Comparison of ENCODE assay signal across 8 mouse cellular contexts in genomic region chr2:69635064-69635701, GRCm38 (mm10). TPM values are rescaled to one million over a fixed set of nuclear protein-coding genes. Genes with fewer than 3 reads are reported as not detected.
A peak's percentile ranks its signal among the peaks of the same experiment; 100 is the strongest.
DNase-seq lines count a peak whose midpoint lies in the region; ATAC-seq and TF ChIP-seq lines count a peak whose summit lies in the region.

No protein-coding gene starts in this region.

- no peak for TF ChIP-seq POLR2A in bone marrow, adult 2 months (IDR thresholded peaks at IDR 0.05; ENCODE audit: borderline replicate concordance, control insufficient read depth, low read depth, low read length)

- 1% methylated on average over 11 of the region's 11 CpGs for WGBS in bone marrow, adult 2 months
- WGBS in embryonic facial prominence, embryonic 15.5 days: 8% methylated on average over 11 of the region's 11 CpGs

- peak; percentile 27; the same call in 1 of the 2 replicates for ATAC-seq in embryonic facial prominence, embryonic 15.5 days (ENCODE audit: insufficient number of reproducible peaks, low FRiP score, low TSS enrichment, low read depth)
- peak; percentile 83 to 86 for ATAC-seq in hematopoietic stem cell, adult 5-6 weeks (replicated peaks in 1 of 2; ENCODE audit: insufficient read depth in 1 of 2, low FRiP score in 2 of 2, low TSS enrichment in 1 of 2, low read depth in 1 of 2, poor library complexity in 2 of 2, severe bottlenecking in 2 of 2)
- peak; percentile 95 for ATAC-seq in megakaryocyte, adult 5-6 weeks (ENCODE audit: poor library complexity, severe bottlenecking)

- H3K27me3 ChIP-seq in embryonic facial prominence, embryonic 15.5 days: 0 out of 2 replicates have a peak, but pooled peaks cover 3% of the 10 kb centered on the region

- no peaks in the 10 kb centered on the region for H3K36me3 ChIP-seq in embryonic facial prominence, embryonic 15.5 days

- H3K27ac ChIP-seq in layer of hippocampus, adult 2 months: no peak overlapping the region
- no peak overlapping the region for H3K27ac ChIP-seq in bone marrow, adult 2 months (ENCODE audit: control insufficient read depth, insufficient read depth, low read depth, low read length, poor library complexity)
- no peak overlapping the region for H3K27ac ChIP-seq in embryonic facial prominence, embryonic 15.5 days (replicated peaks)

- H3K4me2 ChIP-seq in embryonic facial prominence, embryonic 15.5 days (replicated peaks): peak overlapping the region; percentile 40

- H3K4me1 ChIP-seq in bone marrow, adult 2 months (ENCODE audit: control insufficient read depth, insufficient read depth, low read length): no peaks in the 10 kb centered on the region
- H3K4me1 ChIP-seq in embryonic facial prominence, embryonic 15.5 days: no peaks in the 10 kb centered on the region

- DNase-seq in layer of hippocampus, adult 2 months (ENCODE audit: low spot score in 2 of 2): peak; percentile 7 to 56
- DNase-seq in layer of hippocampus, adult 8-10 months (ENCODE audit: low spot score in 2 of 2): no peak
- DNase-seq in layer of hippocampus, postnatal 14 days (ENCODE audit: low spot score in 2 of 2): peak; percentile 7 to 57
- DNase-seq in spleen, adult 12 weeks (ENCODE audit: low spot score): peak; percentile 9

- H3K4me3 ChIP-seq in layer of hippocampus, adult 2 months: peak overlapping the region; percentile 38
- H3K4me3 ChIP-seq in bone marrow, adult 2 months (replicated peaks; ENCODE audit: control insufficient read depth, low read depth, low read length): peak overlapping the region; percentile 33
- H3K4me3 ChIP-seq in embryonic facial prominence, embryonic 15.5 days (replicated peaks): peak overlapping the region; percentile 44

- H3K9ac ChIP-seq in embryonic facial prominence, embryonic 15.5 days: no peak overlapping the region

- no peaks in the 10 kb centered on the region for H3K9me3 ChIP-seq in embryonic facial prominence, embryonic 15.5 days (replicated peaks)

- peak; percentile 85 for TF ChIP-seq CTCF in layer of hippocampus, adult 2 months (conservative IDR thresholded peaks at IDR 0.05)
- TF ChIP-seq CTCF in bone marrow, adult 2 months (IDR thresholded peaks at IDR 0.05; ENCODE audit: control insufficient read depth, insufficient read depth, low read length): peak; percentile 66

RNA-seq across cellular contexts. Expression of gene Bbs5, which starts 11.8 kb away (rescaled TPM):
- 10 to 100 TPM; 29.8 to 31.3 TPM for total RNA-seq in layer of hippocampus, adult 2 months (2021)
- 10 to 100 TPM; 26.4 to 33.3 (median 30.0) TPM for total RNA-seq in layer of hippocampus, adult 8-10 months (2022)
- 5.6 TPM in 1 of 2 replicates, not detected in the other for polyA plus RNA-seq in bone marrow, adult 2 months (2011; ENCODE audit: insufficient read depth, insufficient read length, low replicate concordance, missing spikeins)
- polyA plus RNA-seq in embryonic facial prominence, embryonic 15.5 days (2015; fragmentation: Nextera tagmentation; extraction: Ambion mirVana): 18.7 and 25.4 TPM in 2 replicates
- 6.3 TPM in 2 replicates for total RNA-seq in hematopoietic stem cell, adult 5-6 weeks (2017)
- 10 to 100 TPM; 23.7 to 29.8 TPM for total RNA-seq in layer of hippocampus, postnatal 14 days (2021)
- total RNA-seq in megakaryocyte, adult 5-6 weeks (2015): 3.3 and 6.8 TPM in 2 replicates
- 2.7 and 2.8 TPM in 2 replicates for total RNA-seq in megakaryocyte, adult 5-6 weeks (2017)

RNA-seq across cellular contexts. Expression of gene Klhl41, which starts 34.7 kb away (rescaled TPM):
- total RNA-seq in layer of hippocampus, adult 2 months (2021): under 1 TPM; 0.39 to 0.69 TPM
- total RNA-seq in layer of hippocampus, adult 8-10 months (2022): under 1 TPM; 0.16 to 0.59 (median 0.38) TPM
- polyA plus RNA-seq in bone marrow, adult 2 months (2011; ENCODE audit: insufficient read depth, insufficient read length, low replicate concordance, missing spikeins): 0.60 TPM in 1 of 2 replicates, not detected in the other
- polyA plus RNA-seq in embryonic facial prominence, embryonic 15.5 days (2015; fragmentation: Nextera tagmentation; extraction: Ambion mirVana): 22.4 and 28.7 TPM in 2 replicates
- not detected in 2 replicates for total RNA-seq in hematopoietic stem cell, adult 5-6 weeks (2017)
- total RNA-seq in layer of hippocampus, postnatal 14 days (2021): under 1 TPM; 0.43 to 0.78 TPM
- not detected in 2 replicates for total RNA-seq in megakaryocyte, adult 5-6 weeks (2015)
- 0.33 TPM in 1 of 2 replicates, not detected in the other for total RNA-seq in megakaryocyte, adult 5-6 weeks (2017)

RNA-seq across cellular contexts. Expression of gene Lrp2, which starts 49.3 kb away (rescaled TPM):
- 1 to 10 TPM in 1 of 2 experiments, under 1 TPM in 1; 0.59 to 1.0 TPM for total RNA-seq in layer of hippocampus, adult 2 months (2021)
- total RNA-seq in layer of hippocampus, adult 8-10 months (2022): 1 to 10 TPM in 1 of 4 experiments, under 1 TPM in 3; 0.45 to 1.0 (median 0.66) TPM
- 0.35 TPM in 1 of 2 replicates, not detected in the other for polyA plus RNA-seq in bone marrow, adult 2 months (2011; ENCODE audit: insufficient read depth, insufficient read length, low replicate concordance, missing spikeins)
- 0.30 and 0.37 TPM in 2 replicates for polyA plus RNA-seq in embryonic facial prominence, embryonic 15.5 days (2015; fragmentation: Nextera tagmentation; extraction: Ambion mirVana)
- not detected in 2 replicates for total RNA-seq in hematopoietic stem cell, adult 5-6 weeks (2017)
- 1 to 10 TPM in 1 of 2 experiments, under 1 TPM in 1; 0.67 to 1.2 TPM for total RNA-seq in layer of hippocampus, postnatal 14 days (2021)
- not detected in 2 replicates for total RNA-seq in megakaryocyte, adult 5-6 weeks (2015)
- total RNA-seq in megakaryocyte, adult 5-6 weeks (2017): not detected in 2 replicates

Comparison
In these comparisons a context has a peak if more than half of its experiments do, and no peak if none do; other contexts are left out.
1. DNase-seq: peak in layer of hippocampus, adult 2 months (2 of 2), layer of hippocampus, postnatal 14 days (2 of 2) and spleen, adult 12 weeks (single experiment); none in layer of hippocampus, adult 8-10 months (0 of 2).
2. ATAC-seq: peak in every context shown above with its lines; median percentile 95 in megakaryocyte, adult 5-6 weeks; 84 in hematopoietic stem cell, adult 5-6 weeks; 27 in embryonic facial prominence, embryonic 15.5 days.
3. Peak in every context shown above with its lines, with median percentiles within 50 percentile points of each other: H3K4me3 ChIP-seq.